In genomic region chr7:113893944-113894662, GRCm38 (mm10) we compare ENCODE assay signal across 10 mouse cellular contexts.
"Had no signal": no experiment of that assay in that cellular context is flagged by ENCODE, and none has a peak within 500 bp of the region (broad histone marks: within the 10 kb centered on the region; RNA-seq: fewer than 3 reads in every experiment).

No protein-coding gene starts in this region.

- H3K27ac ChIP-seq: limb, embryonic 13.5 days; liver, embryonic 15.5 days; stomach, embryonic 15.5 days had no signal

- H3K9ac ChIP-seq: limb, embryonic 13.5 days; liver, embryonic 15.5 days; stomach, embryonic 15.5 days had no signal

- H3K4me3 ChIP-seq: limb, embryonic 13.5 days; liver, embryonic 15.5 days; stomach, embryonic 15.5 days had no signal

- DNase-seq: left cerebral cortex, postnatal 4 days; lung, adult 2 months; lung, postnatal 36 days; right cerebral cortex, postnatal 14 days; thymus, postnatal 14 days had no signal

- H3K36me3 ChIP-seq: limb, embryonic 13.5 days; liver, embryonic 15.5 days; stomach, embryonic 15.5 days had no signal

- H3K27me3 ChIP-seq: limb, embryonic 13.5 days; liver, embryonic 15.5 days; stomach, embryonic 15.5 days had no signal

- H3K9me3 ChIP-seq: limb, embryonic 13.5 days; liver, embryonic 15.5 days; stomach, embryonic 15.5 days had no signal

- ATAC-seq: lung, postnatal 0 days had no signal

- H3K4me1 ChIP-seq: limb, embryonic 13.5 days; liver, embryonic 15.5 days; stomach, embryonic 15.5 days had no signal

- H3K4me2 ChIP-seq: limb, embryonic 13.5 days; liver, embryonic 11.5 days; liver, embryonic 15.5 days; stomach, embryonic 15.5 days had no signal
